18 mouse cellular contexts compared by ENCODE assay signal in the genomic region with DNA sequence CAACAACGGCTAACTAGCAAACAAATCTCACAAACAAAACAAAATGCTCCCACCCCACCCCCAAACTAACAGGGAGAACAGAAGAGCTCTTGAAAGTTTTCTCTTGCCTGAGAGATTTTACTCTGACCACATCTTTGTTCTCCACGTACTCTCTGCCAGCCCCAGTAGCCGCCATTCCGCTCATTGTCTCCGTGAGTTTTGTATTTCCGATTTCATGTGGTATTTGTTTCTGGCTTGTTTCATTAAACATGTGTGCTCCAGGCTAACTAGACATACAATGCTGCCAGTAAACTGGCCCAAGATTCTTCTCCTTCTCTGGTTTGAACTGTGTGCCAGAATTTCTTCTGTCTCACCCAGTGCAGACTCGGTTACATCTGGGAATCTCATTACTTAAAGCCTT.
"Had no signal": no experiment of that assay in that cellular context is flagged by ENCODE, and none has a peak within 500 bp of the region (broad histone marks: within the 10 kb centered on the region; RNA-seq: fewer than 3 reads in every experiment).

No protein-coding gene starts in this region.

- H3K4me3 ChIP-seq: midbrain, embryonic 10.5 days; midbrain, embryonic 13.5 days; myocyte; neural tube, embryonic 13.5 days; neural tube, embryonic 15.5 days had no signal

- ATAC-seq: midbrain, embryonic 13.5 days; midbrain, embryonic 16.5 days had no signal

- H3K9ac ChIP-seq: lung, embryonic 14.5 days; midbrain, embryonic 13.5 days; neural tube, embryonic 13.5 days; neural tube, embryonic 15.5 days had no signal

- H3K4me1 ChIP-seq: midbrain, embryonic 10.5 days; midbrain, embryonic 13.5 days; neural tube, embryonic 13.5 days; neural tube, embryonic 15.5 days had no signal

- DNase-seq: lung, adult 18-20 months; lung, postnatal 10 days; lung, postnatal 4 days; retina, postnatal 1 day; right cerebral cortex, adult 18-20 months; right cerebral cortex, postnatal 25 days; right cerebral cortex, postnatal 4 days; spleen, adult 18-20 months; thymus, adult 18-20 months; thymus, postnatal 14 days; thymus, postnatal 36 days had no signal

- H3K36me3 ChIP-seq: midbrain, embryonic 10.5 days; midbrain, embryonic 13.5 days; neural tube, embryonic 13.5 days; neural tube, embryonic 15.5 days had no signal

- H3K27me3 ChIP-seq: midbrain, embryonic 13.5 days; neural tube, embryonic 13.5 days; neural tube, embryonic 15.5 days had no signal

- H3K4me2 ChIP-seq: lung, embryonic 14.5 days; midbrain, embryonic 13.5 days; neural tube, embryonic 13.5 days; neural tube, embryonic 15.5 days had no signal

- H3K27ac ChIP-seq: midbrain, embryonic 10.5 days; midbrain, embryonic 13.5 days; neural tube, embryonic 13.5 days; neural tube, embryonic 15.5 days had no signal

- H3K9me3 ChIP-seq: midbrain, embryonic 10.5 days; midbrain, embryonic 13.5 days; neural tube, embryonic 13.5 days; neural tube, embryonic 15.5 days had no signal
